Mouse (Mus musculus) thymus, postnatal 0 days (tissue): ENCODE results near the gene Ccdc93. TPM values are rescaled to one million over a fixed set of nuclear protein-coding genes. Genes with fewer than 3 reads are reported as not detected.
A peak's percentile ranks its signal among the peaks of the same experiment; 100 is the strongest.

Source experiments
- DNase-seq: peaks from one replicate; pipeline ENCODE4 v3.0.0-alpha.2; 2015; ENCODE audit warnings: low spot score
- polyA plus RNA-seq: library from polyadenylated mRNA; unstranded; fragments of >200 nt; fragmentation: Nextera tagmentation; extraction: Ambion mirVana; gene quantifications from 2 replicates; pipeline ENCODE4 v1.2.1, GENCODE M21; 2015

The Ccdc93 gene
- polyA plus RNA-seq = 16.6 and 18.6 TPM in 2 replicates

DNA sequence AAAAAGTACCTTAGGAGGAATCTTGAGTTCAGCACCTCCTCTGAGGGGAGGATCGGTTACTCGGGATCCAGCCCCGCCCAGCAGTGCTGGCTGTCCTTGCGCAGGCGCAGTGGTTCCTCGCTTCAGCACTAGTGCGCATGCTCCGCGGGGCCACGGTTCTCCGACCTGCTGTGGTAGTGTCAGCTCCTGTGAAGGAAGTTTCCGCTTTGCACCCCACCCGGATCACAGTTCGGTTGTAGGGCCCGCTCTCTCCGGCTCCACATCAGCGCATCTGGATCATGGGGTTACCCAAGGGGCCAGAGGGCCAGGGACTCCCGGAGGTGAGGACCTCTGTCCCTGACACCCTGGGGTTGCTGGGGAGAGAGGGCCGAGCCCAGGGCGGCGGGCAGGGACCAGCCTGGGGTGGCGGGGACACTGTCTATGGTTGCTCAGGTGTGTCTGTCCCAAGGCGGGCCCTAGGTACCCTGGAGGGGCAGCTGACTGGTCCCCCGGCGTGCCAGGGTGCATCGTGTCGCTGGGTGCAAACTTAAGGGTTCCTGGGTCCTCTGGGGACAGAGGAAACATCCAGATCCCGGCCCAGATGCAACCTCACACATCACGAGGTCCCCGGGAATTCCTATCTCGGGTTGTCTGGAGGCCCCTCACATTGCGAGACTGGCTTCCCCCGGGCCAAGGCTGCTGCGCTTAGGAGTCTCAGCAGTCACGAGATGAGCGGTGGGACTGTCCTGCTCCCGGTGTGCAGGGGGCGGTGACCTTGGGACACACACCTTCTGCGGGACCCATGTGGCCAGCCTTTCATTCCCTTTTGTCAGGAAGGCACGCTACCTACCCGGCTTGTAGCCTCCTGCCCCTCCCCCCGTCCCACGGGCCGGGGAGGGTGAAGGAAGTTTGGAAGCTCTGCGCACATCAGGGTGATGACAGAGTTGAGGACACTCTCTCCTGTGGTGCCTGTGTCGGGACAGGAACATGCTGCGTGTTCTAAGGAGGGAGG, at the start of gene Ccdc93:
Ccdc93 (plus strand) TSS at position 112 of the 991 bp plus-strand sequence.
- DNase-seq = peak; percentile 98

DNA sequence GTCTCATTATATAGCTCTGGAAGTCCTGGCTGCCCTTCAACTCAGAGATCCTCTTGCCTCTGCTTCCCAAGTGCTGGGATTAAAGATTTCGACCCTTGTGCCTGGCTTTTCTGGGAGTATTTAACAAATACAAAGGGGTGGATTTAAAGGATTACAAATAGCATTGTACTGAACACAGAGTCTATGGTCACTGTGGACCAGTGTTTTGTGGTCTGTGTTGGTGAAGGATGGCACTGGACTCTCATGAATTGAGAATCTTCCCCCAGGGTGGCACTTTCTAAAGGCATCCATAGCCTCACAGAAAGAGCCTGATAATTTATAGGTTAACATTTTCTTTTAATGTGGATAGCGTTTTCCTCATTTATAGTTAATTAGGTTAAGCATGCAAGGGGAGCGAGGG, 49.3 kb upstream of the Ccdc93 start:
- no peak for DNase-seq

DNA sequence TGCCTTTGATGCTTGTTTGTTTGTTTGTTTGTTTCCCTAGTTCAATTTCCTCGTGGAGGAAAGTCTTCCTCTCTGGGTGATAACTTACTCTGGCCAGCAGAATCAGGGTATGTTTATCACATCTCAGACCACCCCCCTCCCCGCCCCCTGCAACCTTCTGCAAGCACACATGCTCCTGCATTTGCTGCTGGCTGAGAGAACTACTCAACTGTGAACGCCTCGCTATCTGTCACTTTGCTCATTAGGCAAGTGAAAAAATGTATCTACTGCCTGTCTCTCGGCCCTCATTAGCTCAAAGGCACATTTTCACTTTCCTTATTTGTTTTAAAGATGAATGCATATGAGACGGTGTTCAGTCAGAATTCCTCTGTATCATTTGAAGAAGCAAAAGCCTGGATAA, 42.5 kb upstream of the Ccdc93 start:
- DNase-seq = no peak

DNA sequence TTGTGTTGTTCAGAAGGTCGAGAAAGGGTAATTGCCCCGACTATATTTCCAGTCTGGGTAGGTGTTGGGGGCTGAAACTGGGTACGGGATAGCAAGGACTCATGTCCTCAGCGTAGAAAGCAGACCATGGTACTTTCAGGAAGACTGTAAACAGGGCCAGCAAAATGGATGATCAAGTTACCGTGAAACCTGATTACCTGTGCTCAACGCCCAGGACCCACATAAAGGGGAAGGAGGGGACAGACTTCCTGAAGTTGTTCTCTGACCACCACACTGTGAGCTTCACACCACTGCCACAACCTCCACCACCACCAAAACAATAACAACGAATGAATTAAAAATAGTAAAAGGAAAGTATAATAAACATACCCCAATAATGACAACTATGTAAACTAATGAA, 42.1 kb upstream of the Ccdc93 start:
- no peak for DNase-seq

DNA sequence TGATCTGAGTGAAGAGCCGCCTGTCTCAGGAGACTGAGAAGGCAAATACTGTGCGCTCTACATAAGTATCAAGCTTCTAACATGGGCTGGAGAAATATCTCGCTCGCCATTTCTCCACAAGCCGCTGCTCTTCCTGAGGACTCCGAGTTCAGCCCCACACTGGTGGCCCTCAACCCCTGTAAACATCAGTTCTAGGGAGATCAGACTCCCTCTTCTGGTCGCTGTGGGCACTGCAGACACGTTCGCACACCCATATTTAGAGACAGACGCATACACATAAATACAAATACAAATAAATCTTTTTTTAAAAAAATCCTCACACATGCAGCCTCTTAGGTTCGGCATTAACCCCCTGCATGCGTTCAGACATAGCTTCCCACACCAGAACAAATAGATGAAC, 41.3 kb upstream of the Ccdc93 start:
- DNase-seq = no peak

DNA sequence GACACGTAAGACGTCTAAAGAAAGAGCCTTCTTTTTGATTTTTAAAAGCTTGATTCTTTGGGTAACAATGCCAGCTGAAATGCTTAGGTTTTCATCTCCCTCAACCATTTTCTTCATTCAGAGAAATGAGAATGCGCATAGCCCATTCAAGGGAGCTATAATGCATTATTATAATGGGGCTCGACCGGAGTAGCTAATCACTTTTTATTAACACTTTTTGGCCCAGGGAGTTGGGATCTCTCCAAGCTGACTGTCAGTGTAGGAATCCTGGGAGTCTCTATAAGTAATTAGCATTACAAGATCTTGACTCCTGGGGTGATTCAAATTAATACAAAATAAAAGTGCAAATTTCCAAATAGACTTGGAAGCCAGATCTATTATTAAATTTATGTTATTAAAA, 40.8 kb upstream of the Ccdc93 start:
- no peak for DNase-seq

DNA sequence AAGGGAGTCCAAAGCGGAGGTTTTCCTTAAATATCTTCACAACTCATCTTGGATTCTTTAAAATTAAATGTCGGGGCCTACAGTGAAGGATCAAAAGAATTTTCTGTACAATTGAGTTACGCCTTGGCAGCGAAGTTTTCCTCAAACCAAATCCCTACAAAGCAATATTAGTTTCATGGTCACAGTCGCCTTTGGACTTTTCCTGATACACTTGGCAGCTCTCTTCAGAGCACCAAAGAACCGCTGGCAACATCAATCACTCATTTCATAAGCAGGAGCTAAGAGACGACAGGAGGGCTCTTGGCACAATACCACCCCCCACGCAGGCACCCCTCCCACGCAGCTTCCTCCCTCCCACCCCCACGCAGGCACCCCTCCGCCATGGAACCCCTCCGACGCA, 40.4 kb upstream of the Ccdc93 start:
- DNase-seq = no peak

DNA sequence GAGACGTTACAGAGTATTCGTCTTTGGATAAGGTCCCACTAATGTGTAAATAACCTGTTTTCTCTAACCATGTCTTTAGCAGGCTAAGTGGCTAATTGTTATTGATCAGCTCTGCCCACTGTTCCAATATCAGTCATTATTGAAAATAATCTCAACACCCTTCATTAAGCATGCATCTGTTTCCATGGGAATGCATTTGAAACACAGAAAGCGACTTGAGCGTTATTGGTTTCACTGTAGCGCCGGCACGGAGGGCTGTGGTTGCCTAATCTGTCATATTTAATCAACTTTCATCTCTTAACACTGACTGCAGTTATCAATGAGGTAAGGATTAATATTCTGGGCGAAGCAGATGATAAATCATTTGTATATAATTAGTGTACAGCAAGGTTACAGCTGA, 40.0 kb upstream of the Ccdc93 start:
- DNase-seq = no peak

DNA sequence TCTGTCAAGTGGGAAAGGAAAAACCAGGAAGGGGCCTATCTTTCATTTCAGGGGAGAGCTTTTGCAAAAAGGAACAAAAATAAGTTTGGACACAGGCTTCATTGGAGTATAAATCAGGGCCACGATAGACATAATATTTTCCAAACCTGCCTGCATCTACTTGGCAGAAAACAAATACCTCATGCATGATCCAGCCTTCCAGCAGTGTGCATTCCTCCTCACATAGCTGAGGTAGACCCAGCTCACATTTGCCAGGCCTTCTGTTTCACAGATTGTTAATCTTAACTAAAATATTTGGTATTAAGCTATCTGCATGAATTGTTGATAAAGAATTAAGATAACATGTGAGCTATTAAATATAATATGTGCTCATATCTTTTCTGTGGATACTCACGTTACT, 37.7 kb upstream of the Ccdc93 start:
- DNase-seq = no peak

DNA sequence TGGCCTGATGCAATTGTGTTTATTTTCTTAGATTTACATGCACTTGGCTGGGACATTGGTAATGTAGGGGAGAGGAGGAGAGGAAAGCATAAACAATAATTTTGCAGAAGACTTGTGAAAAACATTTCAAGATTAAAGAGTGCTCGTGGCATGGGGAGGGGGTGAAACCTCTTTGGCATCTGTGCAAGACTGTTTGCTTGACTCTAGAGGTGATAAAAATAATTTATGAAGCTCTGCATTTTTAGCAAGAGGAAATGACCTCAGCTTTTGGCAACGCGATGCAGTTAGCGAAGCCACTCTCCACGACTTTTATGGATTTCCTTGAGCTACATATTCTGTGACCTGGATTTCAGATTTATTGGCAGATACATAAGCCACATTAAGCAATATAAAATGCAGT, 36.1 kb upstream of the Ccdc93 start:
- DNase-seq = no peak

DNA sequence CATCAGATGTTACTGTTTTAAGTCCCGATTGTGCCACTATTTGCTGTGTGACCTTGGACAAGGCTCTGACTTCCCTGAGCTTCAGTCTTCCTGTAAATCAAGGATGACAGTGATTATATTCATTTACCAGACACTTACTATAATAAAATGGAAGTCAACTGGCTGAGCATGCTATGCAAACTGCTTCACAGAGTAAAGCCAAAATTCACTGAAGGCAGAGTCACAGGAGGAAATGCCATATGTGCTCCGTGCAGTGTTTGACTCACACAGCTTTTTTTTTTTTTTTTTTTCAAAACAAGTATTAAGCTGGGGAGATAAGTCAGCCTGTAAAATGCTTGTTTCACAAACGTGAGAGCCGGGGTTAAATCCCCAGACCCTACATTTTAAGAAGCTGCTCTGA, 34.3 kb upstream of the Ccdc93 start:
- DNase-seq = no peak

DNA sequence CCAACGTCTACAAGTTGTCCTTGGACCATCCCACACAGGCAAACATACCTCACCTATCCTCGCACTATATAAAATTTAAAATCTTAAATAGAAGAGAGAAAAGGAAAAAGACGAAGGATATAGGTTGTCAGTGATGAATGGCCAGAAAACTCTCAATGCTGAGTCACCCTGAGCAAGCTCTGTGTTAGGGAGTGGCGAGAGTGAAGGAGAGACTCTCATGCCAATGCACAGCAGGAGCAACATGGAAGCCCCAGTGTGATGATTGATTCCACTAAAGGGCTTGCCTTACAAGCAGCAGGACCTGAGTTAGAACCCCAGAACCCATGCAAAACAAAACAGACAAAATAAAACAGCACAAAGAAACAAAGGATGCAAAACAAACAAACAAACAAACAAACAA, 32.6 kb upstream of the Ccdc93 start:
- no peak for DNase-seq

DNA sequence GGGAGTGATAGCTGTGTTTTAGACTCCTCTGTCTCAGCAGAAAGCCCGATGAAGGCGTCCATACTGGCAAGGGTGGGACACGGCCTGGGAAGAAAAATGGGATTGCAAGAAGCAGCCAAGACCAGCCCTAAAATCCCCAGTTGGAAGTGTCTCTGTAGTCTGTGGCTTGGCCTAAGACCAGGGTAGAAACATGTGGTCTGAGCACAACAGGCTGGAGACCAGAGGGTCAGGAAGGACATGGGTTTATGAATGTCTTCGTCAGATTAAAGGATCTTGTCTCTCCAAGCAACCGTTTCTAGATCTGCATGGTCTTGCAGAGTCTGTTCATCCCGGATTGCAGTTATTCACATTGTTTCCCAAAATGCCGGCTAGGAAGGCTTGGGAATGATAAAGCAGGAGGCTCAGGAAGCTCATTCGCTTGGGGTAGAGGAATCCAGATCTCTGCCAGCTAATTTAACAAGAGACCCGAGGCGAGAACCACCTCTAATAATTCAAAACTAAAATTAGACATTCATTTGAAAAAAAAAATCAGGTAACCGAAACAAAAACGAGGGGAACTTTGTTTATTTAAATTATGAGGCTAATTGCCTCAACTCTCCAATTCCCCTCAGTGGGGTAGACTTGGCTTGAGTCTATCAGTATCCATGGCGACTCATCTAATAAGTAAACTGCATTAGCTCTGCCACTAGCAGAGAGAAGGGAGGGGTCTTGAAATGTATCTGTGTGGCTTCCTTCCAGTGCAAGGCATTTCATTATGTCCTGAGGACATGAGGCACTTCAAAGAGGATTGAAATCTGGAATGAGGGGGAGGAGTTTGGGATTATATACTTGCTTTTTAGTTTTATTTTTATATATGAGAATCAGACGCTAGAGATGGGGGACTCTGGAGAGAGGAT, 31.6 kb upstream of the Ccdc93 start:
- DNase-seq = no peak

DNA sequence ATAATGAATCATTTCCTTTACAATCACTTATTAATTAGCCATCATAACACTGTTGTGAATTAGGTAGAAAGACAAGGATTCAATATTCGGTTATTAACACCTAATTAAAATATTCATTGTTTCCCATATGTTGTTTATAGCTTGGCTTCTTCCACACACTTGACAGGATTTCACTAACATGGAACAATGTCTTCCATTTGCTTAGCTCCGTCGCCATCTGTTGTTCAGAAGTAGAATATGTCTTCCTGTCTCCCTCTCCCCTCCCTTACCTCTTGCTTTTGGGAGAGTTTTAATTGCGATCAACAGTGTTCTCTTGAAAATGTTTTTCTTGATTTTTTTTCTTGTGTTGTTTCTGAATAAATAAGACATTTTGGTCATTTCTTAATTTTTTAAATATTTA, 30.6 kb upstream of the Ccdc93 start:
- peak; percentile 17 for DNase-seq

DNA sequence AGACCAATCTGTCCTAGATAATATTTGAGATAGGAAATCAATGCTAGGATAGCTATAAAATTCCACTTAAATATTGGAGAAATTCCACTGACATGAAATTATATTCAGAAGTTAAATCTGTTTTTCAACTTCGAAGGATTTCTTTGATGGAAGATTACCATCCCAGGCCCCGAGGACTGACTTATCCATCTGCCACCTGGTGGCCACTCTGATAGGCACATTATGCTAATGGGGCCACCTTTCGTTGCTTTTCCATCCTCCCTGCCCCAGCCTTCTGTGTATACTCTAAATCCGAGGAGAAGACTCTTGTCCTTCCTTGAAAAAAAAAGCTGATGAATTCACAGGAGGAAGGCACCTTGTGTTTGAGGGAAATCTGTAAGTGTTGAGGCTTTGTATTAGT, 11.8 kb upstream of the Ccdc93 start:
- DNase-seq = peak; percentile 15

DNA sequence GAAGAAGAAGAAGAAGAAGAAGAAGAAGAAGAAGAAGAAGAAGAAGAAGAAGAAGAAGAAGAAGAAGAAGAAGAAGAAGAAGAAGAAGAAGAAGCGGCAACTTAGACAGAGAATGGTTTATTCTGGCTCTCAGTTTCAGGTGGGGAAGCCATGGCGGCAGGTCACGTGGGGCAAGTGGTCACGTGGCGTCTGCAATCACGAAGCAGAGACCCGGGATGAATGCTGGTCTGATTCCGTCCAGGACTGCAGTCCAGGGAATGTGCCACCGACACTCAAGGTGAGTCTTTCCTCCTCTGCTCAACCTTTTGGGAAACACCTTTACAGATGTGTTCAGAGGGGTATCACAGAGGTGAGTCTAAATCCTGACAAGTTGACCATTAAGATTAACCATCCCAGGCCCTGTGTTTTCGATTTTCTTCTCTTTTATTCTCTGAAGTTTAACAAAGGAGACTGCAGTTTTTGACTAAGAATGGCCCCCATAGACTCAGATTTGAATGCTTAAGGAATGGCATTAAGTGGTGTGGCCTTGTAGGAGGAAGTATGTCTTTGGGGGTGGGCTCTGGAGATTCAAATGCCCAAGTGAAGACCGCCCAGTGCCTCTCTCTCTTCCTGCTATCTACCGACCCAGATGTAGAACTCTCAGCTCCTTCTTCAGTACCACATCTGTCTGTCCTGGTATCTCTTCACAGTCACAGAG, 11.1 kb upstream of the Ccdc93 start:
- no peak for DNase-seq

DNA sequence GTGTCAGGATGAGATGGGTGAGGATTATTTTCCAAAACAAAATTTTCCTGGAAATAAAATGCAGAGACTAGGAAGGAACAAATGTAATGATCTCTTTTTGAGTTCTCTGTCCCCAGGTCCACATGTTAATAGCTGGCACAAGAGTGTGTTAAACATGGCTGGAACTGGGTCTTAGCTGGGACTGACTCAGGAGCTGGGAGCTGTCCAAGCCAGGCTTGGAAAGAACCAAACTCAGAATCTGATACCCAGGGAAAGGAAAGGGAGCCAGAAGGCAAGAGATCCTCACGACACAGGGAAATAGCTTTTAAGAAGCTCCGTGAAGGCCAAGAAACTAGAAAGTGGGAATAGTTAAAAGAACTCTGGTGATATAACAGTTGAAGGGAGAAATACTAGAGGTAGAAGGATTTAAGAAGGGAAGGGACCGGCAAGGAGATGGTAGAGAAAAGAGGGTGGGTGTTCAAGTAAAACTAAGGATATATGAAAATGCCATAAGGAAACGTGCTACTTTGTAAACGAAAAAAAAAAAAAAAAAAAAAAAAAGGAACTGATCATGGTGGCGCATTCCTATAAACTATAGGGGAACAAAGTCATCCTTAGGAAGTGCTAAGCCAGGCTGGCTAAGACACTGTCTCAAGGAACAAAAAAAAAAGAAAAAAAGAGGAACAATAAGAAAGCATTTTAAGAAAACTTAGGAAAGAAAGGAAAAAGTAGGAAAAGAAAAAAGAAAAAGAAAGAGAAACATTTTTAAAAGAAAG, 489 bp upstream of the Ccdc93 start:
- DNase-seq = no peak

DNA sequence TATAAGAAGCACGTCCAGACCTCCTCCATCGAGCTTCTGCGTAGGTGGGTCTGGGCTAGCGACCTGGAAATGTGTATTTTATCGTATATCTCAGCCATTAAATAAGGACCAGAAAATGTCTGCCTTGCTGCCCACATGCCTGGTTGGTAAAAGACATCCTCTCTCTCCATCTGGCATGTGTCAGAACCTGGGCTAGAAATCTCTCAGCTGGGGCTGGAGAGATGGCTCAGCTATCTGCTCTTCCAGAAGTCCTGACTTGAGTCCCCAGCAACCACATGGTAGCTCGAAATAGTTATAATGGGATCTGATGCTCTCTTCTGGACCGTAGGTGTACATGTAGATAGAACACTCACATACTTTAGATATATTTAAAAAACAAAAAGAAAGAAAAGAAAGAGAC, 5.1 kb downstream of the Ccdc93 start:
- DNase-seq = no peak

DNA sequence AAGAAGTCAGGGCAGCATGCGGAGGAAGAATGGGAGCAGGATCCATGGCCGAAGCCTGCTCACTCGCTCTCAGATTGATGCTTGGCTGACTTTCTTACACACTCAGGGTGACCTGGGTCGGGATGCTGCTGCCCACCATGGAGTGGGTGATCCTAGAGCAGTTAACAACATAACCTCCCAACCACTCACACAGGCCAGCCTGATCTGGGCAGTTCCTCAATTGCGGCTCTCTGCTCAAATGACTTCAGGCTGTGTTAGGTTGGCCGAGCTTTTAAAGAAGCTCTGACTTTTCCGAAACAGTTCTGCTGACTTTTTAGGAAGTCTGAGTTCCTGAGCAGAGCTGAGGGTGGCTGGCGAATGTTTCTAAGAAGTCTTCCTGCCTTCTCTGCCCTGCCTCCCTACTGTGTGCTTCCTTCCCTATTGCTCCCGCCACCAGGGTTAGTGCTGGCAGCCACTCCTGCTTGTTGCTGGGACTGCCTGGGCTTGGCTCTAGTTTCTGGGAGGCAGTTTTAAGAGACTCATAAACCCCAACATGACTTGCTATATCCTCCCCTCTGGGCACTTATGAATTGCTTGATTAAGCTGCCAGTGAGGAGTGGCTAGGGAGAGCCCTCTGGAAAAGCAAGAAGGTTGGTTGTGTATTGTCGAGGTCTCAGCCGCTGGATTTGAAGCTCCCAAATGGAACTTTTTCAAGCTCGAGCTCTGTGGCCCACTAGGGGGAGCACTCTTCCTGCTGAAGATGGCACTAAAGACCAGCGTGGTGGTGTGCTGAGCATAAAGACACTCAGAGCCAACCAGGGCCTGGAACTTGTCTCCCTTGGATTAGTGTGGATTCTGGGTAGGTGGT, 9.9 kb downstream of the Ccdc93 start:
- DNase-seq = peak; percentile 80

DNA sequence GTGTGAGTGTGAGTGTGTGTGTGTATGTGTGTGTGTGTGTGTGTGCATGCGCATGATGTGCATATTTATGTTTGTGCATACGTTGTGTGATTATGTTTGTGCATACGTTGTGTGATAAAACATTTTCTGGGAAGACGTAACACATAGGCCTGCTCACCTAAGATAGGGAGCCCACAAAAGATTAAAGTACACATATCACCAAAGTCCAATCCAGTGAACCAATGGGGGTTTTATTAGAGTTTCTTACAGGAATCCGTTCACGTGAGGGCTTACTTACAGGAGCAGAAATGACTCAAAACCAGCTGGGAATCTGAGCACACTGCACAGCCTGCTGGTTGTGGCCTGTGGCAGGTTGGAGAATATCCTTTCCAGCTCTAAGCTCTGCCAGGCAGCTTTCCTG, 13.3 kb downstream of the Ccdc93 start:
- no peak for DNase-seq
